Mouse (Mus musculus) heart, adult 8-10 months (tissue): Measurements from ENCODE around the gene Gm10778. TPM values are rescaled to one million over a fixed set of nuclear protein-coding genes. Genes with fewer than 3 reads are reported as not detected.
"Not testable (repeated sequence)": the region's sequence is repeated elsewhere in the genome, so short reads cannot be mapped to it uniquely, and the experiment has no call there.

ENCODE experiments used
- DNase-seq: peaks from one replicate; pipeline ENCODE4 v3.0.0; 2022; ENCODE audit warnings: low spot score
- total RNA-seq, 4 experiments: library from RNA; stranded (reverse); gene quantifications; 2 replicates each; pipeline ENCODE4 v1.2.4; 2022

The Gm10778 gene
- total RNA-seq, 4 experiments from 2014 or later = 1.8 to 2.2 (median 2.1) TPM

DNA sequence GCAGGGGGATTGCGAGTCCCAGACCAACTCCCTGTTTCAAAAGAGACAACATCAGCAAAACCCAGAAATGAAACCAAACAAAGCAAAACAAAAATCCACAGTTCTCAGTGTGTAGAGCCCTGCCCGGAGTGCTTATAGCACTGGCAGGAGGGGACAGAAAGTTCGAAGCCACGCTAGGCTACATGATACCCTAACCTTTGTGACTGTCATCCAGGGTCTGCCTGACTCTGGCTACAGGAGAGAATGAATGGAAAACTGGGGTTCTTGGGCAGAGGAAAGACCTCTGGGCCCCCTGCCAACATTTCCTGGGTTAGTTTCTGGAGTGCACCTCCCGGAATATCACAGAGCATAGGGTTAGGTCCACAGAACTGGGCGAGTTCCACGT lies 21.0 kb upstream of the Gm10778 start:
- DNase-seq = no peak

DNA sequence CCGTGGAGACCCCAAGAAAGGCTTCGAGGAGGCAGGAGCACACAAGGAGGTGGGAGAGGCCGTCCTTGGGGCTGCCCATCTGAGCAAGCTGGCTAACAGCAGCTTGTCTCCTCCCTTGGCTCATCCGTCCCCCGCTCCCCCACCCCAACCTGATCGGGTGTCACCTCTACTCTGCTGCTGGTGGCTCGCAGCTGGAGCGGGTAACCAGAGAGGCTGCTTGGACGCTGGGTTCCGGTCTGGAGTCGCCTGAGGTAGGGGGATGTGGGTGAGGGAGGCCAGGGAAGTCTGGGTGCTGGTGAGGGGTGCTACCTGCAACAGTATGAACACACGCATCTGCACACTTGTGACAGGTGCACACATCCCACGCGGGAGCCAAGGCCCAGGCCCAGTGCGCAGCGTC lies 20.5 kb upstream of the Gm10778 start, which contains the start of gene Ankrd24:
TSS of gene Ankrd24 (plus strand) at position 151 of the 400 bp plus-strand sequence.
- no peak for DNase-seq

DNA sequence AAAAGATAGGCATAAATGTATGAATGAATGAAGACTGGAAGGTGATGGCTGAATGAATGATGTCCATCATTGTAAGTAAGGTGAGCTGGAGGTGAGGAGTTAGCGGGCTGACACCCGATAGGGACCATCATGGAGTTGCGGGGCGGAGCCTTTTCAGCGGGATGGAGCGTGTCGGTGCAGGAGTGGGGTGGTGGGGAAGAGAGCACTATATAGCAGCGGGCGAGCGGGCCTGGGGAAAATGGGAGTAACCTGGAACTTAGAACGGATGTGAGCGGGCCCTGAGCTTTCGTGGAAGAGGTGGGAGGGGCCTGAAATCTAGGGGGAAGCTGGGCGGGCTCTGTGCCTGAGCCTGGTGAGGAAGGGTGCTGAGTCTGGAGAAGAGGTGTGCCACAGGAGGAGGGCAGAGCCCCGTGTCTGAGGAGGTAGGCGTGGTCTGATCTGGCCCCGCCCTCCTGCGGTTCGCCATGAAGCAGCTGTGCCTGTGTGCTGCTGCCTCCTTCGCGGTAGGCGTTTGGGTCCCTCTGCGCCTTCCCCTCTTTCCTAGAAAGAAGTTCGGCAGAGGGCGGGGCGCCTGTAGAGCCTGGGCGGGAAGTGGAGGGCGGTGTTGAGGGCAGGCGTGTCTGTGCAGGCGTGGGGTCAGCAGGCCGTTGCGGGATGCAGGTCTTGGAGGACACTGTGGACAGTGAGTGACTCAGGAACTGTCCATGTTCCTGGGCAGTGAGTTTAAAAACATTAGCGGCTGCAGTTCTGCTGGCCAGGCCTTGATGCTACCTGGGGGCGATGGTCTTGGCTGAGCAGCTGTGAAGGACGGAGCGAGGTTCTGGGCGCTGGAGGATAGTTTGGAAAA lies 15.4 kb upstream of the Gm10778 start:
- peak; percentile 62 for DNase-seq

DNA sequence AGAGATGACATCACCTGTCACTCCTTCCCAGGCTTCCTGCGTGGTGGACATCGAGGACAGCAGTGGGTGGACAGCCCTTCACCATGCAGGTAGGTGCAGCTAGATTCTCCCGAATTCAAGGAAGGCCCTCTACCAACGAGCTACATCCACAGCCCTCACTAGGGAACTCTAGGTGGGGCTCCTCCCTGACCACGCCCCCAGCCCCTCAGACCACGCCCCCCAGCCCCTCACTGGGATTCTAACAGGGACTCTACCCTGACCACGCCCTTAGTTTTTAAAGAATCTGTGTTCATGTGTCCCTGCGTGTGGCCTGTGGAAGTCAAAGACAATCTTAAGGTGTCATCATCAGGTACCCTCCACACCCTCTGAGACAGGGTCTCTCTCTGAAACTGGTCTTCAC lies 12.5 kb upstream of the Gm10778 start:
- DNase-seq = no peak

DNA sequence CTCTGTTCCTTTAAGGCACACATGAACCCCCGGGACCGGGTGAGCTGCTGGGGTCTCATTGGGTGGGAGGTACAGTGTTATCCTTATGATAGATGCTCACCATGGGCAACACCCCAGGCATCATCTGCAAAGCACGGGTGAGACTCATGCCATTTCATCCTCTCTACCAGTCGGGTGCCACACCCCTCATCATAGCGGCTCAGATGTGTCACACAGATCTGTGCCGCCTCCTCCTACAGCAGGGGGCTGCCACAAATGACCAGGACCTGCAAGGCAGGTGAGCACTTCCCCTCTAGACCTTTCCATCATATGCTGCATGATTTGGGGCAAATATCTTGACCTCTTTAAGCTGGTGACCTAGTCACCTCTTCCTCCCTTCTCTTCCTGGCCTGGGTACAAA lies 10.8 kb upstream of the Gm10778 start:
- no peak for DNase-seq

DNA sequence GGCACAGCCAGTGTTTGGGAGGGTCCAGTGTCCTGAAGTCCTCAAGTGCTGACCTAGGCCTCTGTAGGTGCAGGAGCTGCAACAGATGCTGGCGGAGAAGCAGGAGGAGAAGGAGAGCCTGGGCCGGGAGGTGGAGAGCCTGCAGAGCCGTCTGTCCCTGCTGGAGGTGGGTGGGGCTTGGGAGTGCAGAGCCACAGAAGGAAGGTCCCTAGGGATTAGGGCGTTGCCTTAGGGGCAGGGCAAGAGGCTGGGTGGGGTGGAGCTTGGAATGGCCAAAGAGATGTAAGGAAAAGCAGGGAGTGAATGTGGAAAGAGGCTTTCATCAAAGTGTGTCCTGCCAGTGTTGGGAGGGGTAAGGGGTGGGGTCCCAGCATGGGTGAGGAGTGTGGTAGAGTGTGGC lies 8.0 kb upstream of the Gm10778 start:
- not testable (repeated sequence) for DNase-seq

DNA sequence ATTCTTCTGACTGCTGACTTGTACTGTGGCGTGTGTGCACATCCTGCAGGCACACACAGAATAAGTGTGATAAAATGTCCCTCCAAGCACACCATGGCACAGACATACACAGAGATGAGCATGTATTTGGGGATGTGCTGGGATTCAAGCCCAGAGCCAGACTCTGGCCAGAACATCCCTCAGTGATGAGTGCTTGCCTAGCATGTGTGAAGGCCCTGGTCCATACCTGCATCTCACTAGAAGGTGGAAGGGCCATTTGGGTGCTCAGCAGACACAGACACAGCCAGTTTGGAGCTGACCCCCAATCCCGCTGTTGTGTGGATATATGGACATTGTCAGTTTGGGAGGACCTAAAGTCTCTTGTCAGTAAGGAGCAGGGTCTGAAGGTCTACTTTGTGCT lies 7.3 kb upstream of the Gm10778 start:
- no peak for DNase-seq

DNA sequence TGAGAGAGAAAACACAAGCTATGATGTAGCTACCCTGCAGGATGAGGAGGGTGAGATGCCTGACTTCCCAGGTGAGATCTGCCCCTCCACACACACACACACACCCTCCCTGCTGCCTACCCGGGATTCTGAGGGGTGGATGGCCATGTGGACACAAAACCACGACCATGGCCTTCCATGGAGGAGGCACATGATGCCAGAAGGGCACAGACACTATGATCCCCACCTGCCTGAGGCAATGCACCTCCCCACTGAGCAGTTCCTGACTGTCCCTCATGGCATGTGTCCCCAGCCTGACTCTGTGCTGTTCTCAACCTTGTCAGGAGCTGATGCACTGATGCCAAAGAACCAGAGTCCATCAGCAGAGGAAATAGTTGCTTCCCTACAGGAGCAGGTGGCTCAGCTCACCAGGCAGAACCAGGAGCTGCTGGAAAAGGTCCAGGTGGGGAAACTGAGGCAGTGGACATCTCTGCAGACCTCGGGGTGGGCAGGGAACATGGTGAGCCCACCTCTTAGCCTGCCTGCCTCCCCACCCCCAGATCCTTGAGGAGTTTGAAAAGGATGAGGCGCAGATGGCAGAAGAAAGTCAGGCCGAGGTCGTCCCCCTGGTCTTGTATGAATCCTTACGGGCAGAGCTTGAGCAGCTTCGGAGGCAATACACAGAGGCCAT lies 6.7 kb upstream of the Gm10778 start:
- no peak for DNase-seq

DNA sequence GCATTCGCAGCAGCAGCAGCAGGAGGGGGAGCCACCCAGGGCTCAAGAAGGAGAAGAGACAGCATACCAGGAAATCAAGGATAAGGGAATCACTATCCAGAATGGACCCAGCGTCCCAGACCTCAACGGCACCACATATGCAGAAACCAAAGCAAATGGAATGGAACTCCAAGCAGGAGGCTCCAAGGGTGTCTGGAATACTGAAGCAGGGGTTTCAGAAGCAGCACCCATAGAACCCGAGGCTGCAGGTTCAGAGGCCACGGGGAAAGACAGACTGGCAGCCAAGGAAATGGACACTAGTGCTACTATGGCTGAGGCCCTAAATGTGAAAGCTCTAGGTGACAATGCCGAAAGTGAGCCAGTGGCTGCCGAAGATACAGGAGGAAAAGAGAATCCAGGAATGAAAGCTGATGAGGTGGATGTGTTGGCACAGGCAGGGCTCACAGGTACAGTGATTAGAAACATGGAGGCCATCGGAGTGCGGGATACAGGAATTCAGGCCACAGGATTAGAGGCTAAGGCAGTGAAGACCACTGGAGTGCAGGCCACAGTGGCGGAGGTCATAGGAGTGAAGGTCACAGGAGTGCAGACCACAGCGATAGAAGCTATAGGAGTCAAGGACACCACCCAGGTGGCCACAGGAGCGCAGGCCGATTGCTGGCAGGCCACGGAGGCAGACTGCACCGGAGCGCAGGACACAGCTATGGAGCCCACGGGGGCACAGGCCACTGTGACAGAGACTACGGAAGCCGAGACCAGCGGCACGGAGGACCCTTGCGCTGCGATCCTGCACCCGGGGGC lies 6.0 kb upstream of the Gm10778 start:
- no peak for DNase-seq

DNA sequence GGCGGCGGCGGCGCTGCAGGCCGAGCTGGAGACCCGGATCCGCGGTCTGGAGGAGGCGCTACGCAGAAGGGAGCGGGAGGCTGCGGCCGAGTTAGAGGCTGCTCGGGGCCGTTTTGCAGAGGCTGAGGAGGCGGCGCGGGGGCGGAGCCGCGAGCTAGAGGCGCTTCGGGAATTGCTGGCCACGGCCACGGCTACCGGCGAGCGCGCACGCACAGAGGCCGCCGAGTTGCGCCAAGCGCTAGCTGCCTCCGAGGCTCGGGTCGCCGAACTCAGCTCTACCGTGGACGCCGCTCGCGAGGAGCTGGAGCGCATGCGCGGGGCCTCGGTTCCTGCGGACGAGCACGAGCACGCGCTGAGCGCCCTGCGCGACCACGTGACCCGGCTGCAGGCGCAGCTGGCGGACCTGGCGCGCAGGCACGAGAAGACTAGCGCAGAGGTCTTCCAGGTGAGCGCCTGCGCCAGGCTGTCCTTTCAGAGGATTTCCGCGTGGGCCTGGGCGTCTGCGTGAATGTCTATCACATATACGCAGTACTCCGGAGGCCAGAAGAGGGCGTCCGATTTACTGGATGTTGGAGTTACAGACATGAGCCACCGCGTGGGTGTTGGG lies 5.3 kb upstream of the Gm10778 start:
- peak; percentile 93 for DNase-seq

DNA sequence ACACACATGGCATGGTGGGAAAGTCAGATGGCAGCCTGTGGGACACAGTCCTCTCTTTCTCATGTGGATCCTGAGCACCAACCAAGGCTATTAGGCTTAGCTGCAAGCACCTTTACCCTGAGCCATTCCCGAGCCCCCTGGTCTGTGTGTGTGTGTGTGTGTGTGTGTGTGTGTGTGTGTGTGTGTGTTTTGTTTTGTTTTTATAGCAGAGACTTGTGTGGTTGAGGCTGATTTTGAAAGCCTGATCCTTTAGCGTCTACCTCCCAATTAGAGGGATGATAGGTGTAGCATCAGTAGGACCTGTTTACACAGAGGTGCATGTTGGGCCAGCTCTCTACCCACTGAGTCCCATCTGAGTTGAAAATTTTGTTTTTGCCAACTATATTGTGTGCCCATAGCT lies 4.7 kb upstream of the Gm10778 start:
- DNase-seq = no peak

DNA sequence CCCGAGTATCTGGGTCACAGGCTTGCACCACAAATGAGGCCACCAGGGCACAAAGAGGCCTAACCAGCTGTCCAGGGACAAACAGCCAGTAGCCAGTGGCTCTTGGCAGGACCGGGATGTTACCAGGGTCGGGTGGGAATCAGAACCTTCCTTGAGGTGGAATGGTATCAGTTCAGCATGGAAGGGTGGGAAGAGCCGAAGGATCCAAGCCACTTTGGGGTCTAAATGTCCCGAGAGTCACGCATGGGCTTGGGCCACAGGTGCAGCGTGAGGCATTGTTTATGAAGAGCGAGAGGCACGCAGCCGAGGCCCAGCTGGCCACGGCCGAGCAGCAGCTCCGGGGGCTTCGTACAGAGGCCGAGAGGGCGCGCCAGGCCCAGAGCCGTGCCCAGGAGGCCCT lies 4.1 kb upstream of the Gm10778 start:
- no peak for DNase-seq

DNA sequence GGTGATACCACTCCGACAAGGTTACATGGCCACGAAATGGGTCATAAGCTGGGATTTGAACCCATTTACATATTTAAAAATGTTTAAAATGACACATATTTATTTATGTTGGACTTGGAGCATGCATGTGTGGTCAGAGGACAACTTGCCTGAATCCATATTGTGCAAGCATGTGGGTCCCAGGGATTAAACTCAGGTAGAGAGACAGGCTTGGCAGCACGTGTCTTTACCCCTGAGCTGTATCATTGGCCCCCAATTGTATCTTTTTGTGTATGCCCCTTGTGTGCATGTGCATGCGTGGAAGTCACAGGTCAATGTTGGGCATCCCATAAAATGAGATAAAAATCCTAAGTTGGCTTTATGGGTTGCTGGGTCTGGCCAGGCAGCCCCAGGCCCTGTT lies 3.5 kb upstream of the Gm10778 start:
- DNase-seq = no peak

DNA sequence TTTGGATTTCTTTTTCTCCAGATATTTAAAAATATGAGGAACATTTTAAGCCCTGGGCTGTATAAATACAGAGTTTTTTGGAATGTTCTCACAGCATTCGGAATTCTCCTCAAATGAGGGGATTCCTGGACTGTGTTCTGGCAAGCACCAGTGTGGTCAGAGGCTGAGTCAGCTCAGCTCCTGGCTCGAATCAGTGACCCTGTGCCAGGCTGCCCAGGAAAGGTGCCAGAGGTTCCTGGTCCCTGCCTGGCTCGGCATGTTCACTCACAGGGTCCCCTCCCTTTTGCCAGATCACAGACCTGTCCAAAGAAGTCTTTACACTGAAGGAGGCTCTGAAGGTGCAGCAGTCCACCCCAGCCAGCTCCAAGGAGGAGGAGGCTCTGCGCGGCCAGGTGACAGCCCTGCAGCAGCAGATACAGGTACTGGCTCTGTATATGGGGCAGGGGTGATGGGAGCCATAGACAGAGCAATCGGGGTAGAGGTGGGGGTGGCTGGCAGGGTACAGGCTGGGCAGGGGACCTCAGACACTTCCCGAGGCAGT lies 2.8 kb upstream of the Gm10778 start:
- DNase-seq = no peak

DNA sequence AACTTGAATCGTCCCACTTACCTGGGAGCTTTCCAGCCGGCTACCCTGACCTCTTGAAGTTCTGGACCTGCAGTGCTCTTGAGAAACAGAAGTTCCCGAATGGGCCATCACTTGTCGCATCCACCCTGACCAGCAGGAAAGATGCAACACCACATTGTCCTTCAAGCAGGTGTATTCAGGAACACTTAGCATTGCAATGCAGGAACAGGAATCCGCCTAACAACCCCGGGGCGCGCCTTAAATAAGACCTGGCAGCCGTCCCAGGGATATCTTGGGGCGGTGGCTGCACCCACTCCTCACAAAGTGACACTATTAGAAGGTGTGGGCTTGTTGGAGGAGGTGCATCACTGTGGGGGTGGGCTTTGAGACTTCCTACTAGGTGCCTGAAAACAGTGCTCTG lies 6.3 kb downstream of the Gm10778 start:
- no peak for DNase-seq

DNA sequence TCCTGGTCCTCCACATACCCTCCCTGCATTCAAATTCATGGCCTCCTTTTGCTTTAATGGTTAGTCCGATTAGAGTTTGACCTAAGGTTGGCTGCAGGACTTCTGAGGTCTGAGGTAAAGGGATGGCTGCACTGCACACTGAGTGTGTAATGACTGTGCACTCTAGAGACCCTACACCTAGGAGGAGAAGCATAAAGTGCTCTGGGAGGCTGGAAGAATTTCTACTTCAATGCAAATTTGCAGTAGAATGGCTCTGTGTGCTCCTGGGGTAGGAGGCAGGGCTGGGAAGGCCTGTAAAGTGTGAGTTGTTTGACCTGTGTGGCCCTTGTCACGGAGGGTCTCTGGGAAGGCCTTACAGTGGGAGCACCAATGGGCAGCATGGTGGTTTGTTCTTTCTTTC lies 7.3 kb downstream of the Gm10778 start:
- DNase-seq = no peak

DNA sequence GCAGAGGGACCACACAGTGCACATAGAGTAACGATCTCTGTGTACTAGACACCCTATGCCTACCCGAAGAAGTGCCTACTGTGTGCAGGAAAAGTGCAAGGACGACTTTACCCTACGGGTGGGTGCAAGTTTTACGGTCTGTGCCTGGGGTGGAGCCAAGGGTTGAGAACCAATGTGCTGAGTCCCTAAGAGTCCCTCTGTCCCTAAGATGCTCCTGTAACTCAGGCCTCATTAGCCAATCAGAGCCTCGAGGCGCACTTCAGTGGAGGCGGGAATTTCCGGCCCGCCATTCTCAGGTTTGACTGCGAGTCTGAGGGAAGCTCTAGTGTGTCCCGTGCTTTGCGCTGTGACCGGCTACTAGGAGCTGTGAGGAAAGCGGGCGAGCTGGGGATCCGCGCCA lies 38.3 kb downstream of the Gm10778 start:
- DNase-seq = not testable (repeated sequence)

DNA sequence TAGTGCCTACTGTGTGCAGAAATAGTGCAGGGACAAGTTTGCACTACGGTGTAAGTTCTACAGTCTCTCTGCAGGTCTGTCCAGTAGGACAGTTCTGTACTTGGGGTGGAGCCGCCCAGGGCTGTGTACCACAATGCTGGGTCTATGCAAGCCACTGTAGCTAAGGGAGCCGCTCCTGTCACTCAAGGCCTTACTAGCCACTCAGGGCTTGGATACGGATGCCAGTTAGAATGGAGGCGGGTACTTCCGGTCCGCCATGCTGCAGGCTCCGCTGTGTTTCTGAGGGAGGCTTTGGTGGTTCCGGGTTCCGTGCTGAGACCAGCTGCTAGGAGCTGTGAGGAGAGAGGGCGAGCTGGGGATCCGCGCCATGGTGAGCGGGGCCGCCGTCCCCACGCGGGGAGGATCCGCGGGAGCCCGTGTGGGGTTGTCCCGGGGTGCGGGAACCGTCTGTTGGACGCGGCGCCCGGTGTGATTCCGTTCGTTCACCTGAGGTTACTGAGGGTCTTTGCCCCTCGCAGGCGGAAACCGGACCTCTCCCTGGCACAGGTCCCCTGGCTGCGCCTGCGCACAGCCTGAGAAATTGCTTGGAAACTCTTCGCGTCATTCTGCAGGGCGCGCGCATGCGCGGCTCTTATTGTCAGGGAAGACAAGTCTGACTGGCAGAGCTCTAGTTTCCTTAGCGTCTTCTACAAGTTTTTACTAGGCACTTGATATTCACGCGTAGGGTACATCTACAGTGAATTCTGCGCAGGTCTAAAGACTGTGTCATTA lies 55.9 kb downstream of the Gm10778 start, which contains the start of gene Zfp433:
TSS of gene Zfp433 (plus strand) at position 295 of the 771 bp plus-strand sequence.
- DNase-seq = not testable (repeated sequence)
